Mouse (Mus musculus) myocyte (in vitro differentiated cells): ENCODE results near the gene Sync. TPM values are rescaled to one million over a fixed set of nuclear protein-coding genes. Genes with fewer than 3 reads are reported as not detected.

Experiments
- H3K27me3 ChIP-seq: one replicate; pipeline ENCODE4 v1.6.1; 2011; ENCODE audit not compliant: control insufficient read depth, insufficient read depth, insufficient read length
- H3K36me3 ChIP-seq: one replicate; pipeline ENCODE4 v1.6.1; 2011; ENCODE audit not compliant: control insufficient read depth, insufficient read depth
- H3K4me2 ChIP-seq: one replicate; pipeline ENCODE4 v1.6.1; 2011; ENCODE audit warnings: low read depth, control low read depth
- H3K4me3 ChIP-seq: one replicate; pipeline ENCODE4 v1.5.1; 2011; ENCODE audit warnings: mild to moderate bottlenecking, control low read depth, moderate library complexity
- H3K79me2 ChIP-seq: one replicate; pipeline ENCODE4 v1.6.1; 2011; ENCODE audit not compliant: control insufficient read depth, insufficient read depth
- H3ac ChIP-seq: one replicate; pipeline ENCODE4 v1.6.1; 2011; ENCODE audit not compliant: control insufficient read depth, insufficient read length
- CEBPB ChIP-seq: IDR thresholded peaks from 2 replicates; pipeline ENCODE4 v1.6.1; 2011; ENCODE audit warnings: mild to moderate bottlenecking, moderate library complexity; ENCODE audit not compliant: poor library complexity, insufficient read depth, severe bottlenecking
- E2F4 ChIP-seq: IDR thresholded peaks from one replicate; pipeline ENCODE4 v1.6.1; 2011; ENCODE audit warnings: mild to moderate bottlenecking, control low read depth, moderate library complexity; ENCODE audit not compliant: insufficient read depth
- MAX ChIP-seq: IDR thresholded peaks from one replicate; pipeline ENCODE4 v1.6.1; 2011; ENCODE audit warnings: low read depth, mild to moderate bottlenecking, control low read depth
- MYOD1 ChIP-seq, 3 experiments: IDR thresholded peaks; one replicate each; pipeline ENCODE4 v1.6.1; 2011; ENCODE audit warnings: control low read depth in 2 of 3, low read depth in 2 of 3, mild to moderate bottlenecking in 2 of 3, moderate library complexity in 1 of 3; ENCODE audit not compliant: insufficient read length in 2 of 3, control insufficient read depth in 1 of 3
- MYOG ChIP-seq, 3 experiments: IDR thresholded peaks; one replicate each; pipeline ENCODE4 v1.6.1; 2011; ENCODE audit warnings: control low read depth in 2 of 3, low read depth in 2 of 3, mild to moderate bottlenecking in 2 of 3; ENCODE audit not compliant: insufficient read length in 2 of 3, control insufficient read depth in 1 of 3, insufficient read depth in 1 of 3
- POLR2A ChIP-seq: IDR thresholded peaks from one replicate; pipeline ENCODE4 v1.6.1; 2011; ENCODE audit warnings: low read depth, mild to moderate bottlenecking, control low read depth, moderate library complexity; ENCODE audit not compliant: insufficient read length
- POLR2AphosphoS2 ChIP-seq: IDR thresholded peaks from one replicate; pipeline ENCODE4 v1.6.1; 2011; ENCODE audit warnings: low read depth, control low read depth; ENCODE audit not compliant: insufficient read length
- REST ChIP-seq: IDR thresholded peaks from one replicate; pipeline ENCODE4 v1.6.1; 2011; ENCODE audit warnings: mild to moderate bottlenecking, control low read depth, moderate library complexity; ENCODE audit not compliant: insufficient read depth, insufficient read length
- SRF ChIP-seq: IDR thresholded peaks from one replicate; pipeline ENCODE4 v1.6.1; 2011; ENCODE audit warnings: low read depth; ENCODE audit not compliant: control insufficient read depth, insufficient read length
- TCF12 ChIP-seq: IDR thresholded peaks from one replicate; pipeline ENCODE4 v1.6.1; 2011; ENCODE audit warnings: mild to moderate bottlenecking, control low read depth; ENCODE audit not compliant: poor library complexity, insufficient read depth, severe bottlenecking
- TCF3 ChIP-seq: IDR thresholded peaks from one replicate; pipeline ENCODE4 v1.6.1; 2011; ENCODE audit warnings: low read depth, control low read depth; ENCODE audit not compliant: insufficient read length
- USF1 ChIP-seq: IDR thresholded peaks from one replicate; pipeline ENCODE4 v1.6.1; 2011; ENCODE audit warnings: low read depth, mild to moderate bottlenecking, control low read depth, moderate library complexity
- polyA plus RNA-seq: library from polyadenylated mRNA; unstranded; fragments of >200 nt; fragmentation: generic; extraction: Trizol; gene quantifications from one replicate; pipeline ENCODE4 v1.2.1, GENCODE M21; 2012; ENCODE audit warnings: missing spikeins

Gene Sync
- polyA plus RNA-seq, 1 experiment = 51.1 TPM

GRCm38 (mm10) chr4:129335216-129336074 lies 48.0 kb downstream of the Sync start, which contains the start of the genes Rbbp4 and Zbtb8os:
Gene Rbbp4, minus strand, starts transcription at chr4:129335370.
Gene Zbtb8os, plus strand, starts transcription at chr4:129335695.
- H3K36me3 ChIP-seq = peaks cover 20% of the 10 kb centered on the region
- peaks cover 47% of the 10 kb centered on the region for H3K79me2 ChIP-seq
- H3K4me2 ChIP-seq = peak within 1 kb of the TSS; percentile 88
- TF ChIP-seq USF1 = peak; percentile 91
- peak; percentile 50 for TF ChIP-seq POLR2AphosphoS2
- TF ChIP-seq MYOG (IDR thresholded peaks at IDR 0.05; ENCODE audit: control insufficient read depth in 1 of 3, insufficient read depth in 1 of 3, insufficient read length in 2 of 3, low read depth in 2 of 3) = peak in 1 of 3 experiments; percentile 4
- no peak for TF ChIP-seq MYOD1 (IDR thresholded peaks at IDR 0.05; ENCODE audit: control insufficient read depth in 1 of 3, insufficient read length in 2 of 3, low read depth in 2 of 3)
- no peak for TF ChIP-seq CEBPB
- H3ac ChIP-seq = peak within 1 kb of the TSS; percentile 92
- no peaks in the 10 kb centered on the region for H3K27me3 ChIP-seq
- peak within 1 kb of the TSS; percentile 82 for H3K4me3 ChIP-seq

- Histone ChIP-seq H3K4me2 (peak overlapping the region; percentile 88), H3K36me3 (peaks cover 12% of the 10 kb centered on the region), H3K79me2 (peaks cover 38% of the 10 kb centered on the region), H3K27me3 (no peaks in the 10 kb centered on the region), H3K4me3 (peak overlapping the region; percentile 82), H3ac (peak overlapping the region; percentile 92)
- no peak for TF ChIP-seq POLR2AphosphoS2
- TF ChIP-seq E2F4 = no peak
- no peak for TF ChIP-seq POLR2A
- TF ChIP-seq CEBPB = no peak
- TF ChIP-seq SRF = no peak
- TF ChIP-seq REST = no peak
- no peak for TF ChIP-seq MYOD1 (IDR thresholded peaks at IDR 0.05; ENCODE audit: control insufficient read depth in 1 of 3, insufficient read length in 2 of 3, low read depth in 2 of 3)
- no peak for TF ChIP-seq TCF12
- TF ChIP-seq MYOG (IDR thresholded peaks at IDR 0.05; ENCODE audit: control insufficient read depth in 1 of 3, insufficient read depth in 1 of 3, insufficient read length in 2 of 3, low read depth in 2 of 3) = no peak
Observed at GRCm38 (mm10) chr4:129336291-129336690, 48.9 kb downstream of the Sync start.

GRCm38 (mm10) chr4:129339743-129340142 lies 52.3 kb downstream of the Sync start:
- H3K4me3 ChIP-seq = no peak overlapping the region
- peaks cover 19% of the 10 kb centered on the region for H3K36me3 ChIP-seq
- TF ChIP-seq CEBPB (no peak), REST (no peak), E2F4 (no peak), POLR2A (no peak), TCF12 (no peak), USF1 (no peak), MYOD1 (IDR thresholded peaks at IDR 0.05; ENCODE audit: control insufficient read depth in 1 of 3, insufficient read length in 2 of 3, low read depth in 2 of 3) (no peak), POLR2AphosphoS2 (no peak), MAX (no peak), TCF3 (no peak), SRF (no peak), MYOG (IDR thresholded peaks at IDR 0.05; ENCODE audit: control insufficient read depth in 1 of 3, insufficient read depth in 1 of 3, insufficient read length in 2 of 3, low read depth in 2 of 3) (no peak)
- peaks cover 5% of the 10 kb centered on the region for H3K79me2 ChIP-seq
- H3K27me3 ChIP-seq = no peaks in the 10 kb centered on the region
- no peak overlapping the region for H3ac ChIP-seq
- no peak overlapping the region for H3K4me2 ChIP-seq

DNA sequence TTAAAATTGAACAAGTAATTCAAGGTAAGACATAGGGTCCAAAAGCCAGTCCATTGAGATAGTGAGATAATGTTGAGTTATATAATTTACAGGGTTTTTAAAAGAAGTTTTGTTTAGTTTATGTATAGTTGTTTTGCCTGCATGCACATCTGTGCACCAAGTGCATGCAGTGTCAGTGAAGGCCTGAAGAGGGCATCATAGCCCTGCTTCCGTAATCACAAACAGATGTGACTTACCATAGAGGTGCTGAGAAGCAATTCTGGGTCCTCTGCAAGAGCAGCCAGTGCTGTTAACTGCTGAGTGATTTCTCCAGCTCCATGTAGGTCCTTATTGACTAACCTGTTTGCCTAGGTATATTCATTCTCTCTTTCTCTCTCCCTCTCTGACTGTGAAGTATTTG lies 54.5 kb downstream of the Sync start:
- H3K4me2 ChIP-seq = no peak overlapping the region
- no peak overlapping the region for H3ac ChIP-seq
- peaks cover 5% of the 10 kb centered on the region for H3K79me2 ChIP-seq
- no peaks in the 10 kb centered on the region for H3K27me3 ChIP-seq
- TF ChIP-seq CEBPB (no peak), E2F4 (no peak), MYOD1 (IDR thresholded peaks at IDR 0.05; ENCODE audit: control insufficient read depth in 1 of 3, insufficient read length in 2 of 3, low read depth in 2 of 3) (no peak), REST (no peak), USF1 (no peak), MYOG (IDR thresholded peaks at IDR 0.05; ENCODE audit: control insufficient read depth in 1 of 3, insufficient read depth in 1 of 3, insufficient read length in 2 of 3, low read depth in 2 of 3) (no peak), TCF12 (no peak), MAX (no peak), SRF (no peak), TCF3 (no peak), POLR2A (no peak), POLR2AphosphoS2 (no peak)
- no peak overlapping the region for H3K4me3 ChIP-seq
- peaks cover 19% of the 10 kb centered on the region for H3K36me3 ChIP-seq
